Mouse (Mus musculus) kidney, postnatal 0 days (tissue): ENCODE data around the gene Tle3. TPM values are rescaled to one million over a fixed set of nuclear protein-coding genes. Genes with fewer than 3 reads are reported as not detected.

Source experiments
- ATAC-seq: fragments of 200-750 bp; cut with Nextera tagmentation; replicated peaks from 2 replicates; pipeline ENCODE4 v1.8.0; 2017; ENCODE audit warnings: low read depth, moderate number of reproducible peaks, moderate TSS enrichment, moderate library complexity; ENCODE audit not compliant: low FRiP score
- DNase-seq: peaks from one replicate; pipeline ENCODE4 v3.0.0-alpha.2; 2016; ENCODE audit warnings: low spot score
- H3K27ac ChIP-seq: fragments of 300-500 bp; sonication (generic); 2 replicates; pipeline ENCODE4 v1.5.1; 2014; ENCODE audit warnings: mild to moderate bottlenecking
- H3K27me3 ChIP-seq: fragments of 300-500 bp; sonication (generic); 2 replicates; pipeline ENCODE4 v1.6.1; 2014; ENCODE audit warnings: low read length, mixed read lengths; ENCODE audit not compliant: insufficient read depth
- H3K36me3 ChIP-seq: fragments of 300-500 bp; sonication (generic); 2 replicates; pipeline ENCODE4 v1.6.1; 2014; ENCODE audit warnings: low read length, mixed read lengths; ENCODE audit not compliant: insufficient read depth
- H3K4me1 ChIP-seq: fragments of 300-500 bp; sonication (generic); replicated peaks from 2 replicates; pipeline ENCODE4 v1.6.1; 2014; ENCODE audit warnings: antibody characterized with exemption, low read length, mixed read lengths; ENCODE audit not compliant: insufficient read depth
- H3K4me2 ChIP-seq: fragments of 300-500 bp; sonication (generic); 2 replicates; pipeline ENCODE4 v1.6.1; 2014; ENCODE audit warnings: mild to moderate bottlenecking, low read length, moderate library complexity, mixed read lengths
- H3K4me3 ChIP-seq: fragments of 300-500 bp; sonication (generic); replicated peaks from 2 replicates; pipeline ENCODE4 v1.5.1; 2014; ENCODE audit warnings: low read depth, low read length
- H3K9ac ChIP-seq: fragments of 300-500 bp; sonication (generic); 2 replicates; pipeline ENCODE4 v1.6.1; 2014; ENCODE audit warnings: low read depth, low read length
- H3K9me3 ChIP-seq: fragments of 300-500 bp; sonication (generic); replicated peaks from 2 replicates; pipeline ENCODE4 v1.6.1; 2016; ENCODE audit warnings: low read length, inconsistent platforms, mixed read lengths
- CTCF ChIP-seq: IDR thresholded peaks from 2 replicates; pipeline ENCODE4 v1.5.1; 2016; ENCODE audit warnings: antibody characterized with exemption, low read depth, mild to moderate bottlenecking, moderate library complexity
- WGBS: fragments of 180-500 bp; shearing (Covaris S2); extraction: QIAGEN DNeasy Blood & Tissue Kit; methylation state at CpG from one replicate; pipeline ENCODE4 v1.1.7; 2014; 5-methylcytosine and 5-hydroxymethylcytosine counted together
- polyA plus RNA-seq: library from polyadenylated mRNA; unstranded; fragments of >200 nt; fragmentation: Nextera tagmentation; extraction: Ambion mirVana; gene quantifications from 2 replicates; pipeline ENCODE4 v1.2.1, GENCODE M21; 2015

Gene Tle3
- polyA plus RNA-seq, 1 experiment from 2014 or later = 22.0 TPM

DNA sequence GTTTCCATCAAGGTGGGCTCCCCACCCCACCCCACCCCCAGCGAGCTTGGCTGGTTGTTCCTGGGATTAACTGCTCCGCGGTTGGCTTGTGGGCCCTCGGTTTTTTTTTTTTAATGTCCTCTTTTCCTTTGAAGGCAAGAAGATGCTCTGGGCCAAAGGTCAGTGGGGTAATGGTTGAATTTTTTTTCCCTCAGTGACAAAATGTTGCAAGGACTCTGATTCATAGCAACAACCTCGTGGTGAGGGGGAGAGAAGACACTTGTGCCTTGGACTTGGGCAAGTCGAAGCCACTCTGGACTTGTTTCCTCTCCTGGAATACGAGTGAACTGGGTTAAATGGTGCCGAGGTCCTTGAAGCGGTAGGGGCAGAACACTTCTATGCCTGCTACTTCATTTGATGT lies 34.5 kb upstream of the Tle3 start:
- Histone ChIP-seq H3K9me3 (no peaks in the 10 kb centered on the region), H3K9ac (no peak overlapping the region), H3K36me3 (no peaks in the 10 kb centered on the region), H3K4me3 (no peak overlapping the region), H3K4me1 (peaks cover 8% of the 10 kb centered on the region; the same call in 1 of the 2 replicates), H3K27me3 (no peaks in the 10 kb centered on the region; the same call in none of the 2 replicates), H3K27ac (no peak overlapping the region), H3K4me2 (no peak overlapping the region)
- no peak for TF ChIP-seq CTCF
- WGBS = 17% methylated on average over 9 of the region's 9 CpGs
- DNase-seq = no peak
- no peak for ATAC-seq

DNA sequence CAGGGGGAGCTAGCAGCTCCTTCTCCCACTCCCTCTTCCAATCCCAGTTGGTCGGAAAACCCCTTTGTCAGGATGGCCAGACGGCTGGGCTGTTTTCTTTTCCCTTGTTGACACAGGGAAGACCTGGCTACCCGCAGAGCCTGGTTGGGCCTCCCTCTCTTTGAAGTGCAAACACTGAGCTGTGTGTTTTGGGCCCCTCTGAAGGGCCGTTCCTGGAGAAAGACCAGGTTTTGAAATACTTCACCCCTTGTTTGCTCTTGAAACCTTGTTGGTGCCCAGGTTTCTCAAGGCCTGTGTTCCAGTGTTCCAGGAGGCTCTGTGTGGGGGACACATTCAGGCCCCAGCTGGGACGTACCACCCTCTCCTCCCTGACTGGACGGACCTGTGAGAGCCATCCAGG lies 32.9 kb upstream of the Tle3 start:
- H3K9ac ChIP-seq = no peak overlapping the region
- H3K9me3 ChIP-seq = no peaks in the 10 kb centered on the region
- WGBS = 37% methylated on average over 6 of the region's 6 CpGs
- H3K27ac ChIP-seq = no peak overlapping the region
- ATAC-seq (no peak), DNase-seq (no peak)
- no peak for TF ChIP-seq CTCF
- H3K4me1 ChIP-seq = peaks cover 8% of the 10 kb centered on the region; the same call in 1 of the 2 replicates
- H3K4me3 ChIP-seq = no peak overlapping the region
- H3K36me3 ChIP-seq = no peaks in the 10 kb centered on the region
- H3K27me3 ChIP-seq = no peaks in the 10 kb centered on the region; the same call in none of the 2 replicates
- H3K4me2 ChIP-seq = no peak overlapping the region

GRCm38 (mm10) chr9:61340333-61340732 lies 31.8 kb upstream of the Tle3 start:
- no peak for DNase-seq
- ATAC-seq = no peak; the same call in 1 of the 2 replicates
- no peaks in the 10 kb centered on the region for H3K9me3 ChIP-seq
- H3K36me3 ChIP-seq = no peaks in the 10 kb centered on the region
- peaks cover 8% of the 10 kb centered on the region; the same call in 1 of the 2 replicates for H3K4me1 ChIP-seq
- TF ChIP-seq CTCF = no peak
- H3K27me3 ChIP-seq = no peaks in the 10 kb centered on the region; the same call in none of the 2 replicates
- no peak overlapping the region for H3K9ac ChIP-seq
- 88% methylated on average over 2 of the region's 2 CpGs for WGBS
- no peak overlapping the region for H3K4me2 ChIP-seq
- no peak overlapping the region for H3K4me3 ChIP-seq
- H3K27ac ChIP-seq = no peak overlapping the region

DNA sequence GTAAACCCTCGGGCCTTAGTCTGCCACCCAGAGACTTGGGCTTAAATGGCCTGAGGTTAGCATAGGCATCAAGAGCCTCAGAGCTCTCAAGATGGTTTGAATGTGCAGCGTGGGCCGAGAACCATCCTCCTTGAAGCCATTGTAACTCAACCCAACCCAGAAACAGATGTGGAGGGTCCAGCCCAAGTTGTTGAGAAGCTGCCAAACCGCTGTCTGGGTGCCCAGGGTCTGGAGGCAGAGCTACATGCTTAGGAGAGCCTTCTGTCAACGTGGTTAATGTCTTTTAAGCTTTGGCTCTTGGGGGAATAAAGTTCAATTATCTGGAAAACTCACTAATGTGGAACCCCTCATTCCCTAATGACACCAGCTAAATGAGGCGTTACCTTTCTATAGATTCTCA lies 29.9 kb upstream of the Tle3 start:
- Histone ChIP-seq H3K9ac (no peak overlapping the region), H3K4me1 (peaks cover 7% of the 10 kb centered on the region; the same call in 1 of the 2 replicates), H3K36me3 (no peaks in the 10 kb centered on the region), H3K4me2 (no peak overlapping the region), H3K27me3 (no peaks in the 10 kb centered on the region; the same call in 1 of the 2 replicates), H3K4me3 (no peak overlapping the region), H3K27ac (no peak overlapping the region), H3K9me3 (no peaks in the 10 kb centered on the region)
- ATAC-seq (no peak), DNase-seq (no peak)
- no peak for TF ChIP-seq CTCF
- WGBS = 44% methylated on average over 6 of the region's 6 CpGs

DNA sequence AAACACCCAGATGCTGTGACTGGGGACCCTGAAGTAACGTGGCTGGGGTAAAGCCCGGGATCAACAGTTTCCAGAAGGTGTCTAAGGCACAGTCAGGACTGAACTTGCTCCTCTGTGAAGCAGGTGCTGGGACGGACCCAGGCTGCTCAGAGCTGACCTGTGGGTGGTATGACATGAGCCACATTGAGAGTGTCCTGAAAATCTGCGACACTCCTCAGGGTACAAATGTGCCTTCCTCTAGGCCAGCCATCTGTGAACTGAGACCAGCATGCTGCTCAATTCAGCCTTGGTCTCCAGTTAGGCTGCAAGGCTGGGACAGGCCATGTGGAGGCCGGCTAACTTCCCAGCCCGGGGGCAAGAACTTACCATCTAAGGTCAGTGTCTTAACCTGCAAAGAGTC lies 27.5 kb upstream of the Tle3 start:
- Histone ChIP-seq H3K9me3 (no peaks in the 10 kb centered on the region), H3K9ac (no peak overlapping the region), H3K27ac (no peak overlapping the region), H3K36me3 (no peaks in the 10 kb centered on the region), H3K27me3 (no peaks in the 10 kb centered on the region), H3K4me1 (peaks cover 8% of the 10 kb centered on the region; the same call in 1 of the 2 replicates), H3K4me2 (no peak overlapping the region), H3K4me3 (no peak overlapping the region)
- WGBS = 40% methylated on average over 6 of the region's 6 CpGs
- no peak for ATAC-seq
- TF ChIP-seq CTCF = no peak
- DNase-seq = no peak

DNA sequence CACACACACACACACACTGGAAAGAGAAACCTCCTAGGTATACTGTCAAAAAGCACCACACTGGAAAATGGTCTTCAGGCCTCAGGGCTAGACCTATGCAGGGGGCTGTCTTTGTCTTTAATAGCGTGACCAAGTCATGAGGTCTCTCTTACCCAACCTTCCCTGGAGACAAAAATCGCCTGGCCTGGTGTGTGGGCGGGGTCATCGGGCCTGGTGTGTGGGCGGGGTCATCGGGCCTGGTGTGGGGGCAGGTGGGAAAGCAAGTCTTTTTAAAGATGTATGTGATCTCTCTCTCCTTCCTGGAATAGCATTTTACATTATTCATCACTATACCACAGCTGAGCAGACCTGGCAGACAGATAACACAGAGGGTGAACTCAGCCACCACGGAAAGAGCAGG lies 25.2 kb upstream of the Tle3 start:
- no peaks in the 10 kb centered on the region for H3K27me3 ChIP-seq
- H3K9ac ChIP-seq = no peak overlapping the region
- no peak overlapping the region for H3K27ac ChIP-seq
- TF ChIP-seq CTCF = no peak
- no peak overlapping the region for H3K4me3 ChIP-seq
- DNase-seq (no peak), ATAC-seq (no peak)
- peaks cover 12% of the 10 kb centered on the region; the same call in 1 of the 2 replicates for H3K4me1 ChIP-seq
- H3K9me3 ChIP-seq = no peaks in the 10 kb centered on the region
- WGBS = 19% methylated on average over 7 of the region's 7 CpGs
- no peak overlapping the region for H3K4me2 ChIP-seq
- no peaks in the 10 kb centered on the region for H3K36me3 ChIP-seq

DNA sequence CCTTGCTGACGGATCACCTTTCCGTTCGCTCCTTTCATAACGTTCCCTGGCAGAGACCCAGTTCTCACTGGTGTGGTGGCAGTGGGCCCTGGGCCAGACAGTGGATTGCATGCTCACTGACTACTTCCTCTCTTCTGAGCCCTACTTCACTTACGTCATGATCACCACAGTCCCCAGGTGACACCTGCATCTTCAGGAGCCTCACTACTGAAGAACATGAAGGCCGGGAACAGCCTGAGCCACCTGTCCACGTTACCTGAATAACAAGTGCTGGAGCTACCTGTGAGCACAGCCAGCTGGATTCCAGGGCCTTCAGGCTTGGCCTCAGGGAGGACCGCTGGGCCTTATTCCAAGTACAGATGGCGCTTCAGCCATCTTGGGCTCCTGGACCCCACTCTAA lies 24.1 kb upstream of the Tle3 start:
- Histone ChIP-seq H3K9ac (no peak overlapping the region), H3K9me3 (no peaks in the 10 kb centered on the region), H3K27me3 (no peaks in the 10 kb centered on the region), H3K36me3 (no peaks in the 10 kb centered on the region), H3K4me3 (no peak overlapping the region), H3K27ac (no peak overlapping the region), H3K4me1 (peaks cover 12% of the 10 kb centered on the region; the same call in 1 of the 2 replicates), H3K4me2 (no peak overlapping the region)
- DNase-seq (no peak), ATAC-seq (no peak)
- WGBS = 81% methylated on average over 9 of the region's 9 CpGs
- TF ChIP-seq CTCF = no peak
